Mouse (Mus musculus): Measurements from ENCODE around the gene Mtus2. TPM values are rescaled to one million over a fixed set of nuclear protein-coding genes. Genes with fewer than 3 reads are reported as not detected.

The Mtus2 gene
- polyA plus RNA-seq, 1 experiment from 2014 or later = 1.6 TPM

DNA sequence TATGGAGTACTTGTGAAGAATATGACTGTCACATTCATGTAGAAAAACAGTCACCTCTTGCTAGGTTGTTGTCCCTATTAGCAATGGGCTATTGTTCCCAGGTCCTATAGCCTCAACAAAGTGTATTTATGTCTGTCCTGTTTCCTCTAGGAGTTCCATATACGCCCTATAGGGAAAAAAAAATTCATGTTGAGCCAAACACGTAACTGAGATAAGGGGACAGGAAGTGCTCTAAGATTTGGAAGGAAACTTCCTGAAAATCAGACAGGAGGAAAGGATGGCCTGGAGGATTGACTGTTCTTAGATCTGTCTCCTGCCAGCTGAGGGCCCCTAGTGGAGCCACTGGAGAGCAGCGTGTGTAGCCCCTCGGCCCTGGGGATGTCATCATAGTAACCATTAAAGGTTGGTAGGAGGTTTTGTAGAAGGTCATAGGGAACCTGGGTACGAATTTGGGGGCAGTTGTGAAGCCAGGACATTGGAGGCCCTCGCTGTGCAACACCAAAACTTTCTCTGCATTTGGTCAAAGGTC is 42.0 kb upstream of the Mtus2 start:
- H3K27ac ChIP-seq (ENCODE audit: low read depth) = no peak overlapping the region
- H3K4me3 ChIP-seq (ENCODE audit: low read depth, low read length) = no peak overlapping the region
- no peak for DNase-seq
- TF ChIP-seq EP300 (IDR thresholded peaks at IDR 0.05; ENCODE audit: low read depth) = 0 out of 2 replicates have a peak, but pooled peaks have one; percentile 30
- peak; percentile 40 for TF ChIP-seq CTCF (IDR thresholded peaks at IDR 0.05; ENCODE audit: low read depth)
- no peak overlapping the region for H3K9ac ChIP-seq (replicated peaks)
- H3K27me3 ChIP-seq (ENCODE audit: insufficient read depth, low read length) = no peaks in the 10 kb centered on the region
- no peak for ATAC-seq
- H3K36me3 ChIP-seq (replicated peaks; ENCODE audit: insufficient read depth, low read length) = no peaks in the 10 kb centered on the region
- no peak overlapping the region for H3K4me2 ChIP-seq (ENCODE audit: low read depth, low read length)
- H3K4me1 ChIP-seq (ENCODE audit: insufficient read depth) = peaks cover 5% of the 10 kb centered on the region; the same call in 1 of the 2 replicates
- H3K9me3 ChIP-seq (ENCODE audit: low read length) = no peaks in the 10 kb centered on the region
- WGBS (ENCODE audit: insufficient replicate concordance) = 26% methylated on average over 6 of the region's 6 CpGs

DNA sequence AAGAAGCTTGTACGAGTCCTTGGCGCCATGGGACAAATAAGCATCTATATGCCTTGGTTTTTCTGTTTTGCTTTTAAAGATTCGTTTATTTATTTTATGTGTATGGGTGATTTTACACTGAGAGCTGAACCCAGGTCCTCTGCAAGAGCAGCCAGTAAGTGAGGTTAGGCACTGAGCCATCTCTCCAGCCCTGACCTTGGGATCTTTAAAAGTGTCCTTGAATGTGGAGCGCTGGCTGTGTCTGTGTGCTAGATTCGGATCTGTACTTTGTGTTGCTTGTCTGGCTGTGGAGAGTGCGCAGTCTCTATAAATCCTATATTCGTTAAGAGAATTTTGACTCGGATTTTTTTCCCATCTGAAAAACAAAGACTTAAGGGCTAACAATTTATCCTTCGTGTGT is 40.9 kb upstream of the Mtus2 start:
- H3K36me3 ChIP-seq (replicated peaks; ENCODE audit: insufficient read depth, low read length) = no peaks in the 10 kb centered on the region
- H3K9ac ChIP-seq (replicated peaks) = no peak overlapping the region
- H3K27me3 ChIP-seq (ENCODE audit: insufficient read depth, low read length) = no peaks in the 10 kb centered on the region
- DNase-seq = no peak
- no peak overlapping the region for H3K4me3 ChIP-seq (ENCODE audit: low read depth, low read length)
- no peaks in the 10 kb centered on the region for H3K9me3 ChIP-seq (ENCODE audit: low read length)
- no peak overlapping the region for H3K27ac ChIP-seq (ENCODE audit: low read depth)
- ATAC-seq = no peak
- 74% methylated on average over 9 of the region's 9 CpGs for WGBS (ENCODE audit: insufficient replicate concordance)
- TF ChIP-seq EP300 (IDR thresholded peaks at IDR 0.05; ENCODE audit: low read depth) (no peak), CTCF (IDR thresholded peaks at IDR 0.05; ENCODE audit: low read depth) (no peak)
- H3K4me2 ChIP-seq (ENCODE audit: low read depth, low read length) = no peak overlapping the region
- peaks cover 4% of the 10 kb centered on the region; the same call in 1 of the 2 replicates for H3K4me1 ChIP-seq (ENCODE audit: insufficient read depth)

DNA sequence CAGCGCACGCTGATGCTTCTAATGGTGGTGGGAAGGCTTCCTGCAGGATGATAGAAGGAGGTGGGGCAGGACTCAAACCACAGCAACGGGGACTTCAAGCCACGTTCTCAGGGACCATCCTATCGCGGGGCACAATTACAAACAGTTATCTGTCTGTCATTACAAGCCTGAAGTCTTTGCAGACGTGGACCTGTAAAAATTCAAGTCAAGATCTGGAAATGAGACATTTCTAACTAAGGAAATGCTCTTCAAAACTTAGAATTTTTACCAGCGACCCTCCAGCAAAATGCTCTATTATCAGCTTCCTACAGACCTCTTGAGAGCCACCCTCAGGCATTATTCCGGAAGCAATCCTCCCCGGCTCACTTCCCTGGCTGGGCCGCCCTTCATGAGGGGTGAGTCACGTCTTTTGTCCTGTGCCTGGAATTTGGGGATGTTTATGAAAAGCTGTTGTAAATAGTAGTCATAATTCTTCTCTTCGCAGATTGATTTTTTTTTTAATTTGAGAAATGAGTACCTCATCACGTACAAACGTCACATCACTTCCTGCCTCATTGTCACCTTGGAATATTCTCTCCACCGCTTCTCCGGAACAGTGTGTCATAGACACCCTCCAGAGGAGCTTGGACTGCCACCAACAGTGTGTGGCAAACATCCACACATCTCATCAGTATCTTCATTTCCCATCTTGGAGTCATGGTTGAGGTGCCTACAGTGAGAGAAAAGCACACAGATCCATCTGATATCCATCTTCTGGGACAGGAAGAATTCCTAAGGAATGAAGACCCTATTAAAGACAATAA is 38.9 kb upstream of the Mtus2 start:
- ATAC-seq (peak; percentile 77), DNase-seq (no peak)
- WGBS (ENCODE audit: insufficient replicate concordance) = 26% methylated on average over 17 of the region's 17 CpGs
- Histone ChIP-seq H3K27me3 (ENCODE audit: insufficient read depth, low read length) (no peaks in the 10 kb centered on the region), H3K36me3 (replicated peaks; ENCODE audit: insufficient read depth, low read length) (no peaks in the 10 kb centered on the region), H3K4me3 (ENCODE audit: low read depth, low read length) (no peak overlapping the region), H3K4me2 (ENCODE audit: low read depth, low read length) (peak overlapping the region; percentile 24; the same call in 1 of the 2 replicates), H3K9ac (replicated peaks) (no peak overlapping the region), H3K9me3 (ENCODE audit: low read length) (no peaks in the 10 kb centered on the region), H3K4me1 (ENCODE audit: insufficient read depth) (no peaks in the 10 kb centered on the region), H3K27ac (ENCODE audit: low read depth) (no peak overlapping the region)
- TF ChIP-seq CTCF (IDR thresholded peaks at IDR 0.05; ENCODE audit: low read depth) (no peak), EP300 (IDR thresholded peaks at IDR 0.05; ENCODE audit: low read depth) (peak; percentile 79)

DNA sequence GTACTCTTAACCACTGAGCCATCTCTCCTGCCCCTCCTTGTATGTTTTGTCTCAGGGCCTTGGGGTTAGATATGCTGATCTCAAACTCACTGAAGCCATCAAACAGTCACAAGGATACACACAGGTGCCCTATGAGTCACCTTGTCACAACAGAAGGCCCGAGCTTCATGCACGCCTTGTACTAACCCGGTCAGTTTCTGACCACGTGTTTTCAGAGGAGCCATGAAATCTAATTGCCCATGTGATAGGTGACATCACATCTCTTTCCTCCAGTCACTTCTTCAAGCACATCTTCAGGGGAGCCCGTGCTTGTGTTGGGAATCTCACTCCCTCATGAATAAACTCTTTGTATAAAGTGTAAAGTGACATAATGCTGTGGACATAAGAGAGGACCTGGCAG is 32.5 kb upstream of the Mtus2 start:
- DNase-seq (no peak), ATAC-seq (no peak)
- Histone ChIP-seq H3K4me2 (ENCODE audit: low read depth, low read length) (no peak overlapping the region), H3K36me3 (replicated peaks; ENCODE audit: insufficient read depth, low read length) (no peaks in the 10 kb centered on the region), H3K27ac (ENCODE audit: low read depth) (no peak overlapping the region), H3K4me1 (ENCODE audit: insufficient read depth) (no peaks in the 10 kb centered on the region), H3K27me3 (ENCODE audit: insufficient read depth, low read length) (no peaks in the 10 kb centered on the region), H3K9me3 (ENCODE audit: low read length) (no peaks in the 10 kb centered on the region), H3K4me3 (ENCODE audit: low read depth, low read length) (no peak overlapping the region), H3K9ac (replicated peaks) (no peak overlapping the region)
- TF ChIP-seq EP300 (IDR thresholded peaks at IDR 0.05; ENCODE audit: low read depth) (no peak), CTCF (IDR thresholded peaks at IDR 0.05; ENCODE audit: low read depth) (no peak)
- 82% methylated on average over 5 of the region's 5 CpGs for WGBS (ENCODE audit: insufficient replicate concordance)

DNA sequence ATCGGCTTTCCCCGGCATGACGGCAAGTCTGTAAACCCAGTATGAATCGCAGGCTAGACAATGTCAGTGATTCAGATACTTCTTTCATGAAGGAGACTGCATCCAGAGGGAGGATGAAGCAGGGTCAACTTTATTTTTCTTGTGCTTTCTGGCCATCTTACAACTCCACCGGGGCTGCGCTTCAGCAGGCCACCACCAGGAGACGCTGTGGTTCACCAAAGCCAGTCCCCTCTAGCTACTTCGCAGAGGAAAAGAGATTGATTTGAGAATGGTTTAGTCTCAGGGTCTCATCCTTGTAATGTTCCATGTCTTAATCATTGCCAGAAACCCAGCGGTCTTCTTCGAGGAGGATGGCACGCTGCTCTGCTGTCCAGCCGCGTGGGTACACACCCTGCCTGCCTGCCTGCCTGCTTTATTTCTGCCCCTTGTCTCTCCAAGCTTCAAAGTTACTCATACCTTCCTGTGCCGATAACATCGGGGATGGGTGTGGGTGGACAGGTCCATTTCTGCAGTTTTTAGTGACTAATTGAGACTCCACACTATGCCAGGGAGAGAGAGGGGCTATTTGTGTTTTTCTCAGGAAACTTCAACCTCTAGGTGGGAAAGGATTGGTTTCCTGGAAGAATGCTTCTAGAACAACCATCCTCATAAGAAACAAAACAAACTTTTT is 31.1 kb upstream of the Mtus2 start:
- TF ChIP-seq CTCF (IDR thresholded peaks at IDR 0.05; ENCODE audit: low read depth) = peak; percentile 72
- no peak for TF ChIP-seq EP300 (IDR thresholded peaks at IDR 0.05; ENCODE audit: low read depth)
- Histone ChIP-seq H3K9ac (replicated peaks) (no peak overlapping the region), H3K27me3 (ENCODE audit: insufficient read depth, low read length) (no peaks in the 10 kb centered on the region), H3K4me3 (ENCODE audit: low read depth, low read length) (no peak overlapping the region), H3K4me2 (ENCODE audit: low read depth, low read length) (no peak overlapping the region), H3K4me1 (ENCODE audit: insufficient read depth) (no peaks in the 10 kb centered on the region), H3K36me3 (replicated peaks; ENCODE audit: insufficient read depth, low read length) (no peaks in the 10 kb centered on the region), H3K27ac (ENCODE audit: low read depth) (no peak overlapping the region), H3K9me3 (ENCODE audit: low read length) (no peaks in the 10 kb centered on the region)
- DNase-seq (peak; percentile 55), ATAC-seq (no peak)
- WGBS (ENCODE audit: insufficient replicate concordance) = 63% methylated on average over 15 of the region's 15 CpGs

All from liver, postnatal 0 days (tissue).